Mouse (Mus musculus): ENCODE results near the gene Blm. TPM values are rescaled to one million over a fixed set of nuclear protein-coding genes. Genes with fewer than 3 reads are reported as not detected.

Gene Blm
- polyA plus RNA-seq, 1 experiment from 2014 or later, result 34.0 TPM

DNA sequence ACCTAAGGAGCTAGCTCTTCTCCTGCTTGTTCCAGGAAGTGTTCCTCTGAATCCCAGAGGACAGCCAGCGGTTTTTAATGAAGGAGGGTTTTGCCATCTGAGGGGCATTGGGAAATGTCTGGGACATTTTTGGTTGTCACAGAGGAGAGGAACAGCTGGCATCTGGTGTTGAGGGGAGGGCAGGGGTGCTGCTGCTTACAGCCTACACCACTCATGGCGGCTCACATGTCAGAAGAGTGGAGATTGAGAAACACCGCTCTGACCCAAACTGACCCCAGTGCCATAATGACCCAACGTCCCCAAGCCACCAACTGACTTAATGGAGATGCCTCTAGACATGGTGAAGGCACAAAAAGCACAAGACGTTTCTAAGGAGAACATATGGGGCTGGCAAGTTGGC, 27.0 kb upstream of the Blm start:
- Histone ChIP-seq H3K4me1 (replicated peaks; ENCODE audit: control insufficient read depth, insufficient read depth, low read length) (no peaks in the 10 kb centered on the region), H3K9me3 (ENCODE audit: control insufficient read depth, low read length) (no peaks in the 10 kb centered on the region), H3K27ac (ENCODE audit: low read depth, low read length) (no peak overlapping the region), H3K36me3 (ENCODE audit: control insufficient read depth, insufficient read depth, low read length) (no peaks in the 10 kb centered on the region), H3K27me3 (ENCODE audit: control insufficient read depth, insufficient read depth, low read length) (no peaks in the 10 kb centered on the region; the same call in 1 of the 2 replicates), H3K9ac (ENCODE audit: low read depth, low read length) (no peak overlapping the region), H3K4me3 (ENCODE audit: low read depth, low read length) (no peak overlapping the region), H3K4me2 (replicated peaks; ENCODE audit: low read depth, low read length) (no peak overlapping the region)
- no peak for ATAC-seq (ENCODE audit: low FRiP score)
- DNase-seq (ENCODE audit: low spot score), result no peak
- WGBS, result 69% methylated on average over 5 of the region's 5 CpGs

DNA sequence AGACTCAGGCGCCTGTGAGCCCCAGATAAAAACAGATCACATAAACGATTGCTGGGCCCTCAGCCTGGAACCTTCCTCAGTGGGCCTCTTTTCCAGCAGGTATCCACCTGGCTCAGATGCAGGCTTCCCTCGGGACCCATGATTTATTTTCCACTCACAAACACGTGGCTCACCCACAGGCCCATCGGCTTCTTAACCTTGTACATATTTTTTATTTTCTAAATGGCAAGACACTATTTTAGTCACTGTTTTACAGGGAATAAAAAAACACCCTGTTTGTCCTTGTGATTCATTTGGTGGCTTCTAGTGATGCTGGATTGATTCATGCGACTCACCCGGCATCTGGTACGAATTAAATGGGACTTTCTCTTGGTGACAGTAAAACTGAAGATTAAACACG, 26.4 kb upstream of the Blm start:
- 82% methylated on average over 9 of the region's 9 CpGs for WGBS
- H3K4me1 ChIP-seq (replicated peaks; ENCODE audit: control insufficient read depth, insufficient read depth, low read length), result no peaks in the 10 kb centered on the region

DNA sequence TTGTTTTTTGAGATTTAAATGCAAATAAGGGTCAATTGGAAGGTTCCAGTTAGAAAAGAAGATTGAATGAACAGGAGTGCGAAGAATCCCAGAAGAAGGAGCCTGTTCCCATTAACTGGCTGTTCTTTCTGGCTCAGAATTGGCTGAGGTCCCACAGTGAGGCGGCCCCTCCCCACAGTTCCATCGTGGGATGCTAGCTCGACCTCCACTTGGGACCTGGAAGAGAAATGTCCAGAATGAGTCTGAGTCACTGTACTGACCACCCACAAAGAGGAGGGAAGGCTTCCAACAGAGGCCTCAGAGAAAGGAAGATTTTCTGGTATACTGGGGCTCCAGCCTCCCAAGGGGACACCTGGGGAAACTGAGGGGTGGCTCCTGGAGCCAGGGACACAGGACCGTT, 23.7 kb upstream of the Blm start:
- Histone ChIP-seq H3K27me3 (ENCODE audit: control insufficient read depth, insufficient read depth, low read length) (no peaks in the 10 kb centered on the region; the same call in 1 of the 2 replicates), H3K4me1 (replicated peaks; ENCODE audit: control insufficient read depth, insufficient read depth, low read length) (no peaks in the 10 kb centered on the region), H3K9me3 (ENCODE audit: control insufficient read depth, low read length) (no peaks in the 10 kb centered on the region), H3K4me2 (replicated peaks; ENCODE audit: low read depth, low read length) (no peak overlapping the region), H3K27ac (ENCODE audit: low read depth, low read length) (no peak overlapping the region), H3K4me3 (ENCODE audit: low read depth, low read length) (no peak overlapping the region), H3K9ac (ENCODE audit: low read depth, low read length) (no peak overlapping the region), H3K36me3 (ENCODE audit: control insufficient read depth, insufficient read depth, low read length) (no peaks in the 10 kb centered on the region)
- no peak for ATAC-seq (ENCODE audit: low FRiP score)
- 73% methylated on average over 5 of the region's 5 CpGs for WGBS
- DNase-seq (ENCODE audit: low spot score), result no peak

More for the DNA sequence above, 26.4 kb upstream of the Blm start:
- H3K9ac ChIP-seq (ENCODE audit: low read depth, low read length), result no peak overlapping the region
- ATAC-seq (ENCODE audit: low FRiP score) (no peak), DNase-seq (ENCODE audit: low spot score) (no peak)
- no peak overlapping the region for H3K27ac ChIP-seq (ENCODE audit: low read depth, low read length)
- H3K4me2 ChIP-seq (replicated peaks; ENCODE audit: low read depth, low read length), result no peak overlapping the region
- H3K36me3 ChIP-seq (ENCODE audit: control insufficient read depth, insufficient read depth, low read length), result no peaks in the 10 kb centered on the region
- H3K9me3 ChIP-seq (ENCODE audit: control insufficient read depth, low read length), result no peaks in the 10 kb centered on the region
- no peak overlapping the region for H3K4me3 ChIP-seq (ENCODE audit: low read depth, low read length)
- no peaks in the 10 kb centered on the region; the same call in 1 of the 2 replicates for H3K27me3 ChIP-seq (ENCODE audit: control insufficient read depth, insufficient read depth, low read length)

DNA sequence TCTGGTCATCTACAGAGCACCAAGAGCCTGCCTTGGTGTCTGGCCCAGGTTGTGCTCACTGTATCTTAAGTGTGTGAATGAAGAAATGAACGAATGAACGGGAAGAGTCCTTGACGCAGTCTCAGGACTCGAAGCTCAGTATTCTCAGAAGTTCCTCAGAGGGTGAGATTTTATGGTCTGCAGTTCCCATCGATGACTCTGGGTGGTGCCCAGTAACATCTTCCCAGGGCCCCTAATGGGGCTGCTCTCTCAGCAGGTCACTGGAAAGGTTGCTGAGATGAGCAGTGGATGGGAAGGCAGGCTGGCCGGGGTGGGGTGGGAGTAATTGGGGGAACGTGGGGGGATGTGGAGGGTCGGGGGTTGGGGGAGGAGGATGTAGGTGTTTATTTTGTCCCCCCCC, 23.2 kb upstream of the Blm start:
- 58% methylated on average over 8 of the region's 8 CpGs for WGBS
- DNase-seq (ENCODE audit: low spot score) (no peak), ATAC-seq (ENCODE audit: low FRiP score) (no peak)
- H3K27me3 ChIP-seq (ENCODE audit: control insufficient read depth, insufficient read depth, low read length), result no peaks in the 10 kb centered on the region; the same call in 1 of the 2 replicates
- no peaks in the 10 kb centered on the region for H3K9me3 ChIP-seq (ENCODE audit: control insufficient read depth, low read length)
- no peaks in the 10 kb centered on the region for H3K4me1 ChIP-seq (replicated peaks; ENCODE audit: control insufficient read depth, insufficient read depth, low read length)
- H3K4me3 ChIP-seq (ENCODE audit: low read depth, low read length), result no peak overlapping the region
- no peak overlapping the region for H3K4me2 ChIP-seq (replicated peaks; ENCODE audit: low read depth, low read length)
- H3K27ac ChIP-seq (ENCODE audit: low read depth, low read length), result no peak overlapping the region
- no peaks in the 10 kb centered on the region for H3K36me3 ChIP-seq (ENCODE audit: control insufficient read depth, insufficient read depth, low read length)
- no peak overlapping the region for H3K9ac ChIP-seq (ENCODE audit: low read depth, low read length)

DNA sequence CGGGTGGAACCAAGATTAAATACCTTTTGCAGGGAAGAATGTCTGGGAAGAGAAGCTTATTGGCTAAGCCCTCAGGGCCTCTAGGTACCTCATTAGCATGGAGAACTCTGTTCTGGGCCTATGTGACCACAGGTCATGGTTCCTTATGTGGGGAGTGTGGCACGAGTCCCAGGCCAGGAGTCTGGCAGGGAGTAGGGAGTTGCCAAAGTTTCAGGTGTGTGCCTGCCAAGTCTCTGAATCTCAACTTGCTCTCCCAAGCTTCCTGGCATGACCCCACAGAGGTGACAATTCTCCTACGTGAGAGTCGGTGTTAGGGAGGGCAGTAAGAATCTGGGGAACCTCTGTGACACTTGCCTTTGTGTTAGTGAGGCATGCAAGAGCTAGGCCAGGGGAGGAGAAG, 22.2 kb upstream of the Blm start:
- no peak overlapping the region for H3K27ac ChIP-seq (ENCODE audit: low read depth, low read length)
- no peaks in the 10 kb centered on the region for H3K9me3 ChIP-seq (ENCODE audit: control insufficient read depth, low read length)
- no peaks in the 10 kb centered on the region for H3K4me1 ChIP-seq (replicated peaks; ENCODE audit: control insufficient read depth, insufficient read depth, low read length)
- no peak overlapping the region for H3K4me2 ChIP-seq (replicated peaks; ENCODE audit: low read depth, low read length)
- ATAC-seq (ENCODE audit: low FRiP score) (no peak), DNase-seq (ENCODE audit: low spot score) (no peak)
- no peaks in the 10 kb centered on the region for H3K36me3 ChIP-seq (ENCODE audit: control insufficient read depth, insufficient read depth, low read length)
- no peak overlapping the region for H3K9ac ChIP-seq (ENCODE audit: low read depth, low read length)
- no peak overlapping the region for H3K4me3 ChIP-seq (ENCODE audit: low read depth, low read length)
- no peaks in the 10 kb centered on the region; the same call in 1 of the 2 replicates for H3K27me3 ChIP-seq (ENCODE audit: control insufficient read depth, insufficient read depth, low read length)
- WGBS, result 79% methylated on average over 4 of the region's 4 CpGs

DNA sequence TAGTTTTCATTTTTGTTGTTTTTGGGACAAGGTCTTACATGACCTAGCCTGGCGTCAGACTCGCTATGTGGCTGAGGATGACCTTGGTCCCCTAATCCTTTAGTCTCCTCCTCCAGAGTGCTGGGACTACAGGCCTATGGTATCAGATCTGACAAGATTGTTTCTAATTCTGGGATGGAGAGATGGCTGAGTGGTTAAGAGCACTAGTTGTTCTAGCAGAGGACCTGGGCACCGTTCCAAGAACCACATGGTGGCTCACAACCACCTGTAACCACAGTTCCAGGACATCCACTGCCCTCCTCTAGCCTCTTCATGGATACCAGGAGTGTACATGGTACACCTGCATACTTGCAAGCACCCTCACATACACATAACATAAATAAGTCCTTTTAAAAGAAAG, 21.2 kb upstream of the Blm start:
- H3K4me3 ChIP-seq (ENCODE audit: low read depth, low read length), result no peak overlapping the region
- no peaks in the 10 kb centered on the region for H3K9me3 ChIP-seq (ENCODE audit: control insufficient read depth, low read length)
- H3K27me3 ChIP-seq (ENCODE audit: control insufficient read depth, insufficient read depth, low read length), result no peaks in the 10 kb centered on the region; the same call in 1 of the 2 replicates
- H3K27ac ChIP-seq (ENCODE audit: low read depth, low read length), result no peak overlapping the region
- no peak overlapping the region for H3K9ac ChIP-seq (ENCODE audit: low read depth, low read length)
- ATAC-seq (ENCODE audit: low FRiP score), result no peak
- WGBS, result 90% methylated on average over 3 of the region's 3 CpGs
- no peaks in the 10 kb centered on the region for H3K36me3 ChIP-seq (ENCODE audit: control insufficient read depth, insufficient read depth, low read length)
- H3K4me2 ChIP-seq (replicated peaks; ENCODE audit: low read depth, low read length), result no peak overlapping the region
- H3K4me1 ChIP-seq (replicated peaks; ENCODE audit: control insufficient read depth, insufficient read depth, low read length), result no peaks in the 10 kb centered on the region
- DNase-seq (ENCODE audit: low spot score), result no peak

DNA sequence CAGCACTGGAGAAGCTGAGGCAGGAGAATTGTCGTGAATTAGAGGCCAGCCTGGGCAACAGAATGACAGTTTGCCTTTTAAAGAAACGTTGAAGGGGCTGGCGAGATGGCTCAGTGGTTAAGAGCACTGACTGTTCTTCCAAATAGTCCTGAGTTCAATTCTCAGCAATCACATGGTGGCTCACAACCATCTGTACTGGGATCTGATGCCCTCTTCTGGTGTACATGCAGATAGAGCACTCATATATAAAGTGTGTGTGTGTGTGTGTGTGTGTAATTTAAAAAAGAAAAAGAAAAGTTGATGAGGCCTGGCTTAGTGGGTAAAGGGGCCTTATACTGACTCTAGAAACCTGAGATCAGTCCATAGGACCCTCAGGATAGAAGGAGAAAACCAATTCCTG, 20.2 kb upstream of the Blm start:
- WGBS, result 81% methylated on average over 3 of the region's 3 CpGs
- H3K36me3 ChIP-seq (ENCODE audit: control insufficient read depth, insufficient read depth, low read length), result no peaks in the 10 kb centered on the region
- ATAC-seq (ENCODE audit: low FRiP score), result no peak
- no peaks in the 10 kb centered on the region for H3K4me1 ChIP-seq (replicated peaks; ENCODE audit: control insufficient read depth, insufficient read depth, low read length)
- H3K9ac ChIP-seq (ENCODE audit: low read depth, low read length), result no peak overlapping the region
- H3K9me3 ChIP-seq (ENCODE audit: control insufficient read depth, low read length), result no peaks in the 10 kb centered on the region
- no peaks in the 10 kb centered on the region; the same call in 1 of the 2 replicates for H3K27me3 ChIP-seq (ENCODE audit: control insufficient read depth, insufficient read depth, low read length)
- H3K4me2 ChIP-seq (replicated peaks; ENCODE audit: low read depth, low read length), result no peak overlapping the region
- no peak overlapping the region for H3K27ac ChIP-seq (ENCODE audit: low read depth, low read length)
- no peak overlapping the region for H3K4me3 ChIP-seq (ENCODE audit: low read depth, low read length)
- DNase-seq (ENCODE audit: low spot score), result no peak

DNA sequence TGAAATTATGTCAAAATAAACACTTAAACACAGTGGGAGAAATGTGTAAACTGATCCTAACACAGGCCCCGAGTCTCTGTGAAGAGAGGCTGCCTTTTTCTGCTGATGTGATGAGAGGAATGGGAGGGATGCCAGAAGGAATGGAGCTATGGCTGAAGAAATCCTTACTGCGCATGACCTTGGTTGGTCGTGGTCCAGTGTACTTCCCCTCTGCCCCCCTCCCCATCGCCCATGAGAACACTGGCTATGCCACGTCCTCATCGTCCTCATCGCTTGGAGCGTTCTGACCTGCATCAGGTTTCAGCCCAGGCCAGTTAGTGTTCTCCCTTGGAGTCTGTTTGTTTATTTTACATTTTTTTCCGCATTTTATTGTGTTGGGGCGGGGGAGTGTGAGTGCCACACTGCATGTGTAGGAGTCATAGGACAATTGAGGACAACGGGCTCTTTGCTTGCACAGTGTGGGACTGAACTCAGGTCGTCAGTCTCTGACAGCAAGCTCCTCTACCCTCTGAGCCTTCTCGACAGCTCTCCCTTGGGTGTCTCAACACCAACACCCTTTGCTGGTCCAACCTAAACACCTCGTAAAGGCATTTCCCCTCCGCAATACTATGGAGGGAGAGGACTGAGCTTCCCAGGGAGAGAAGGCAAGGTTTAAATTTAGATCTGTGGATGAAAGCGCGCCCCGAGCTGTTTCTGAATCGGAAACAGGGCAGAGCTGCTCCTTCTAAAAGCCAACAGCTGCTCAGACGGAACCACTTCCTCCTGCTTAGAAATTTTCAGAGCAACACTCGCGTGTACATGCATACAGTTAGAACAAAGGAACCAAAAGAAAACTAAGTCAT, 19.5 kb upstream of the Blm start:
- Histone ChIP-seq H3K27ac (ENCODE audit: low read depth, low read length) (no peak overlapping the region), H3K4me2 (replicated peaks; ENCODE audit: low read depth, low read length) (no peak overlapping the region), H3K4me1 (replicated peaks; ENCODE audit: control insufficient read depth, insufficient read depth, low read length) (no peaks in the 10 kb centered on the region), H3K9ac (ENCODE audit: low read depth, low read length) (no peak overlapping the region), H3K27me3 (ENCODE audit: control insufficient read depth, insufficient read depth, low read length) (no peaks in the 10 kb centered on the region; the same call in 1 of the 2 replicates), H3K9me3 (ENCODE audit: control insufficient read depth, low read length) (no peaks in the 10 kb centered on the region), H3K36me3 (ENCODE audit: control insufficient read depth, insufficient read depth, low read length) (no peaks in the 10 kb centered on the region), H3K4me3 (ENCODE audit: low read depth, low read length) (no peak overlapping the region)
- DNase-seq (ENCODE audit: low spot score) (peak; percentile 12), ATAC-seq (ENCODE audit: low FRiP score) (no peak)
- 69% methylated on average over 22 of the region's 22 CpGs for WGBS

Measured in hindbrain, embryonic 11.5 days (tissue).